Mouse (Mus musculus) heart, embryonic 13.5 days (tissue): ENCODE results near the gene Cyp2d11. TPM values are rescaled to one million over a fixed set of nuclear protein-coding genes. Genes with fewer than 3 reads are reported as not detected.
A peak's percentile ranks its signal among the peaks of the same experiment; 100 is the strongest.

Experiments used
- ATAC-seq: fragments of 200-750 bp; cut with Nextera tagmentation; 2 replicates; pipeline ENCODE4 v1.8.0; 2017; ENCODE audit warnings: moderate TSS enrichment; ENCODE audit not compliant: insufficient number of reproducible peaks, low FRiP score, low TSS enrichment; ENCODE audit errors: extremely low read depth
- H3K27ac ChIP-seq: fragments of 300-500 bp; sonication (generic); replicated peaks from 2 replicates; pipeline ENCODE4 v1.5.1; 2015; ENCODE audit warnings: moderate library complexity, mild to moderate bottlenecking, inconsistent platforms
- H3K27me3 ChIP-seq: fragments of 300-500 bp; sonication (generic); replicated peaks from 2 replicates; pipeline ENCODE4 v1.6.1; 2015; ENCODE audit warnings: mild to moderate bottlenecking, inconsistent platforms
- H3K36me3 ChIP-seq: fragments of 300-500 bp; sonication (generic); 2 replicates; pipeline ENCODE4 v1.6.1; 2015; ENCODE audit warnings: mild to moderate bottlenecking, inconsistent platforms
- H3K4me1 ChIP-seq: fragments of 300-500 bp; sonication (generic); 2 replicates; pipeline ENCODE4 v1.6.1; 2015; ENCODE audit warnings: inconsistent platforms
- H3K4me2 ChIP-seq: fragments of 300-500 bp; sonication (generic); 2 replicates; pipeline ENCODE4 v1.6.1; 2015; ENCODE audit warnings: inconsistent platforms, mild to moderate bottlenecking, moderate library complexity
- H3K4me3 ChIP-seq: fragments of 300-500 bp; sonication (generic); 2 replicates; pipeline ENCODE4 v1.5.1; 2015; ENCODE audit warnings: moderate library complexity, mild to moderate bottlenecking, inconsistent platforms
- H3K9ac ChIP-seq: fragments of 300-500 bp; sonication (generic); 2 replicates; pipeline ENCODE4 v1.6.1; 2015; ENCODE audit warnings: inconsistent platforms, mild to moderate bottlenecking, moderate library complexity
- H3K9me3 ChIP-seq: fragments of 300-500 bp; sonication (generic); 2 replicates; pipeline ENCODE4 v1.6.1; 2016; ENCODE audit warnings: inconsistent platforms
- WGBS: fragments of 180-500 bp; shearing (Covaris S2); methylation state at CpG from one replicate; pipeline ENCODE4 v1.1.7; 2015; ENCODE audit warnings: mixed read lengths; 5-methylcytosine and 5-hydroxymethylcytosine counted together
- polyA plus RNA-seq: library from polyadenylated mRNA; unstranded; fragments of >200 nt; fragmentation: Nextera tagmentation; extraction: Ambion mirVana; gene quantifications from 2 replicates; pipeline ENCODE4 v1.2.1, GENCODE M21; 2015

Gene Cyp2d11
- polyA plus RNA-seq, 1 experiment from 2014 or later = not detected

DNA sequence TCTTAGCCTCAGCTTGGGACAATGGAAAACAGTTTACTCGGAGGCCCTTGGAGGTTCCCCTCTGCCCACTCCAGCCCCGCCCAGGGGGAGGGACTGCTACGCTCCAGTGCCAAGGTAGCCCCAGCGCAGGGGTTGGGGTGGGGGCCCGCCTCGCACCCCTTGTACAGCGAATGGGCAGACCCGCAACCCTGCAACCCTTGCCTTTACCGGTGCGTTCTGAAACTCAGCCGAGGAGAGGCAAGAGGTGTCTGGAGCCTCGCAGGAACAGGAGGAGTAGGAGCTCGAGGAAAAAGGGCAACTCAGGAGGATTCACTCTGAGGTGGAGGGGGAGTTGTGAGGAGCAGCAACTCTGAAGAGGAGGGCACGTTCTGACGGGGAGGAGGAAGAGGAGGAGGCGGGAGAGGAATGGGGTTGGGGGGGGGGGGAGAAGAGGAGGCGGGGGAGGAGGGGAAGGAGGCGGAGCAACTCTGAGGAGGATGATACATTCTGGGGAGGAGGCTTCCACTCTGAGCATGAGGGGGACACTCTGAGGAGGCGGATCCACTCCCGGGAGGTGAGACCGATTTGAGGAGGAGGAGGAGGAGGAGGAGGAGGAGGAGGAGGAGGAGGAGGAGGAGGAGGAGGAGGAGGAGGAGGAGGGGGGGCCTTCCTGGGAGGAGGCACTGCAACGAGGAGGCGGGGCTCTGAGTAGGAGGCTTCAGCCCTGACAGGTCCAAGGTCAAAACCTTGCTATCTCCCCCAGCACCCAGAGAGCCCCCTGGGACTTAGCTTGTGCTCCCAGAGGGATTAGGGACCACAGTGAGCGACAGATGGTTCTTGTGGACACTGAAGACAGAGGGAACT, 13.7 kb downstream of the Cyp2d11 start, which contains the start of gene Cyp2d22:
Cyp2d22 (minus strand) TSS at position 390 of the 843 bp plus-strand sequence.
- Histone ChIP-seq H3K4me2 (peak within 1 kb of the TSS; percentile 75), H3K27me3 (no peaks in the 10 kb centered on the region), H3K4me3 (peak within 1 kb of the TSS; percentile 56), H3K4me1 (peaks cover 52% of the 10 kb centered on the region), H3K9ac (peak within 1 kb of the TSS; percentile 80), H3K9me3 (no peaks in the 10 kb centered on the region), H3K27ac (peak within 1 kb of the TSS; percentile 75), H3K36me3 (no peaks in the 10 kb centered on the region)
- ATAC-seq = peak; percentile 77
- WGBS = 1% methylated on average over 18 of the region's 24 CpGs

DNA sequence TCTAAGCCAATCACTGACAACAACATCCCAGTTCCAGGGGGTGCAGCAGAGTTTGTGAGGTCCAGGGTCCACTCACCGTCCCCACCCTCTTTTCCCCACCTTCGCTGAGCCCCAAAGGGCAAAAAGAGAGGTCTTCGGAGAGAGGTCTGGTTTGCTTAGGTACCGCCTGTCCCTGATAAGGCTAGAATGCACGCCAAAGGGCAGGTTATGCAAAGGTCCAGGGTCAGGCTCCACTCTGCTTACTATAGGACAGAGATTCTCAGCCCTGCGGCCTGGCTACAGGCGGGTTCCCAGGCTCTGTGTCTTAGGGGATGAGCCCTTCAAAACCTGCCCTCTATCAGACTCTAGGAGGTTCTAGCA, 14.3 kb downstream of the Cyp2d11 start:
- 10% methylated on average over 7 of the region's 7 CpGs for WGBS
- ATAC-seq = no peak
- no peaks in the 10 kb centered on the region for H3K9me3 ChIP-seq

DNA sequence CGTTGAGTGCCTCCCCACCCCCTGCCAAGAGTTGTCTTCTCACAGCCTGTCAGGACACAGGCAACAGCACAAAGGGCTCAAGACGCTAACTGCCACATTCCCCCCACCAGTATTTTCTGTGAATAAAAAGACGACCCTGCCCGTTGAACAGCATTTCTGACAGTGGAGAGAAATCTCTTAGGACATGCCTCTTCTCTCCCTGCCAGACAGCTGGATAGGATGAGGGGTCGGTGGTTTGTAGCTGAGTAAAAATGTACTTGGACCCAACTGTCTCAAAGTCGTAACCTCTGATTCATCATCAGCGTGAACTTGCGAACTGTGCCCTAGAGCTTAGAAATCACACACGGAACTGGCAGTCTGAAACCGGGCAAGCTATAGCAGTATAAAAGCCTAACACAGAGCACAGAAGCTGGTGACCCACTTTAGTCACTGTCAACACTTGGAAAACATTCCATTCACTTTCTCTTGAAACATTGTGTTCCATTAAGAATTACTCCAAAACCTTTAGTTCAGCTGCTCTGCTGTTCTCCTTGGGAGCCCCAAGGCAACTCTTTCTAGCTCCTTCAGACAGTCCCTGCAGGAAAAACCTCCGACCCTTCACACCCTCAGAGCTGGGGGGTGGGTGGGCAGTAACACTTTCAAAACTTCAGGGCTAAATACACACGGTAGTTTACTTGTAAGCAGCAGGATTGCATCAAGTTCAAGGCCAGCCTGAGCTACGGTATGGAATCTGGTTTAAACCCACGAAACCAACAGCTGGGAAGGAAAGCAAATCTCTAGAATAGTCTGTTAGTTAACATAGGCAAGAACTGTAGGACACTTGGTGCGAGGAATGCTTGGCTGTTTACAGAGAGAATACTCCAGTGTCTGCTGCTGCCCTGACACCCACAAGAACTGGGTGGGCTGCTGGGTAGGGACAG, 15.3 kb downstream of the Cyp2d11 start:
- Histone ChIP-seq H3K4me3 (peak overlapping the region; percentile 56), H3K9me3 (no peaks in the 10 kb centered on the region), H3K4me1 (peaks cover 52% of the 10 kb centered on the region), H3K27me3 (no peaks in the 10 kb centered on the region), H3K9ac (peak overlapping the region; percentile 62), H3K36me3 (no peaks in the 10 kb centered on the region), H3K27ac (peak overlapping the region; percentile 75), H3K4me2 (peak overlapping the region; percentile 75)
- 44% methylated on average over 15 of the region's 15 CpGs for WGBS
- no peak for ATAC-seq

More for the DNA sequence above, 14.3 kb downstream of the Cyp2d11 start:
- Histone ChIP-seq H3K36me3 (no peaks in the 10 kb centered on the region), H3K9ac (peak overlapping the region; percentile 80), H3K4me2 (peak overlapping the region; percentile 75), H3K4me1 (peaks cover 52% of the 10 kb centered on the region), H3K27ac (peak overlapping the region; percentile 75), H3K4me3 (peak overlapping the region; percentile 56), H3K27me3 (no peaks in the 10 kb centered on the region)

DNA sequence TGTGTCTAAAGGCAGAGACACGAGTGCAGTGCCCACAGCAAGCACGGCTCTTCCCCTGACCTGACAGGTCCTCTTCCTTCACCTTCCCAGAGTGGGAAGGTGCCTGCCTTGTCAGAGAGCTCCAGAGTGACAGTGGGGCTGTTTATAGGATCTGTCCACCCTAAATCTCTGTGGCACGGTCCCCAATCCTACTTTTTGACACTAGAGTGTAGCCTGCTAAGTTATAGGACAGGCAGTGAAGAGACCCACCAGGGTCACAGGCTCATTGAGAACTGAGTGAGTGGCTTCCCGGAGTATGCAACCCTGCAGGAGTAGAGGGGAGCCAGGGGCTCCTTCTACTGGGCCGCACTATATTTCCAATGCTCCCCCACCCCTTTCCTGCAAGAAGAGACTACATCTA, 16.1 kb downstream of the Cyp2d11 start:
- H3K9me3 ChIP-seq = no peaks in the 10 kb centered on the region
- H3K9ac ChIP-seq = no peak overlapping the region
- WGBS = 63% methylated on average over 5 of the region's 5 CpGs
- H3K4me2 ChIP-seq = peak overlapping the region; percentile 75; the same call in 1 of the 2 replicates
- peaks cover 52% of the 10 kb centered on the region for H3K4me1 ChIP-seq
- no peak for ATAC-seq
- H3K27ac ChIP-seq = peak overlapping the region; percentile 75
- H3K27me3 ChIP-seq = no peaks in the 10 kb centered on the region
- H3K36me3 ChIP-seq = 0 out of 2 replicates have a peak, but pooled peaks cover 4% of the 10 kb centered on the region
- no peak overlapping the region for H3K4me3 ChIP-seq

DNA sequence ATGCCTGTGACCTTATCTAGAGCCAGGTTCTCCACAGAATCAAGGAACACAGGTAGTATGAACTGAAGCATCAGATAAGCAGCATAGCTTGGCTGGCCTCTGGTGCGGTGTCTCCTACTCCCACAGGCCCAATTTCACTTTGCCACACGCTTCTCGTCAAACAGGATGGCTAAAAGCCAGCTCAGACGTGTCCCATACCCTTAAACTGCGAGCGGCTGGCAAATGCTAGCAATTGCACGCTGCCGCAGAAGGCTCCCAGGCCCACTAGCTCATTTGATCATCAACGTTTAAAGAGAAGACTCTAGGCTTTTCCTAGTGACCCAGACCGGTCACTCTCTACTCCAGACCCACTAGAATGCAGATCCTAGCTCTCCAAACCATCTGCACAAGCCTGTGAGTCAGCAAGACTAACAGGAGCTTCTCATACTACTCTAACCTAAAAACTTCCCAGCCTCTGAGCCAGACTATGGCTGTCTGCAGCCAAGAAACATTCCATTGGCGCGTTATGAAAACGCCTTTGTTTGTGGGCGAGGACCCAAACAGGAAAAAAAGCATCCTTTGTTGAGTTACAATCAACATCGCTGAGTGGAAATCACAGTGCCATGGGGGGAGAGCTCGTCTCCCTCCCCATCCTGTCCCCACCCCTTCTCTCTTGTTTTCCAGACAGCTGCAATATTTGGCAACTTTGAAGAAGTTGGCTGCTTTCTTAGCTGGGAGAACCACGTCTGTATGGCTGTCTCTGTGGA, 17.3 kb downstream of the Cyp2d11 start:
- peak overlapping the region; percentile 65 for H3K27ac ChIP-seq
- H3K4me3 ChIP-seq = no peak overlapping the region
- H3K4me1 ChIP-seq = peaks cover 52% of the 10 kb centered on the region
- ATAC-seq = no peak
- H3K4me2 ChIP-seq = no peak overlapping the region
- peak overlapping the region; percentile 28; the same call in 1 of the 2 replicates for H3K9ac ChIP-seq
- no peaks in the 10 kb centered on the region for H3K9me3 ChIP-seq
- no peaks in the 10 kb centered on the region for H3K27me3 ChIP-seq
- H3K36me3 ChIP-seq = 0 out of 2 replicates have a peak, but pooled peaks cover 5% of the 10 kb centered on the region
- WGBS = 62% methylated on average over 17 of the region's 17 CpGs

DNA sequence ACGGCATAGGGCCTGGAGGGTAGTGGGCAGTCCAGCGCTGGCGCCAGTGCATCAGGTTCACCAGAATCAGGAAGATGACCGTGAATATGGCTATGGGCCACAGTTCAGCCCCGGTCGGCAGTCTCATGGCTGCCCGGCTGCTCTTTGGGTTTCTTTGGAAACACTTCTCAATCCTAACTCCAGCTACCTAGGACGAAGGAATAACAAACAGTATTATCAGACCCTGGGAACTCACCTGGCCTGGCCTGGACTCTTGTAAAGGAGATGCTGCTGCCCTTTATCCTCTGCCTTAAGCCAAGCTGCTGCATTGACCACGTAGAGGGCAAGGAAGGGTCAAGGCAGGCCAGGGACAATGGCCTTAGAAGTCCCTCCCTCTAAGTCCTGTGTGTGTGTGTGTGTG, 18.0 kb downstream of the Cyp2d11 start:
- H3K4me1 ChIP-seq = peaks cover 48% of the 10 kb centered on the region
- no peaks in the 10 kb centered on the region for H3K27me3 ChIP-seq
- H3K27ac ChIP-seq = peak overlapping the region; percentile 65; the same call in 1 of the 2 replicates
- H3K9me3 ChIP-seq = no peaks in the 10 kb centered on the region
- peak overlapping the region; percentile 28; the same call in 1 of the 2 replicates for H3K9ac ChIP-seq
- 0 out of 2 replicates have a peak, but pooled peaks cover 5% of the 10 kb centered on the region for H3K36me3 ChIP-seq
- no peak overlapping the region for H3K4me3 ChIP-seq
- no peak for ATAC-seq
- WGBS = 86% methylated on average over 9 of the region's 9 CpGs
- no peak overlapping the region for H3K4me2 ChIP-seq

DNA sequence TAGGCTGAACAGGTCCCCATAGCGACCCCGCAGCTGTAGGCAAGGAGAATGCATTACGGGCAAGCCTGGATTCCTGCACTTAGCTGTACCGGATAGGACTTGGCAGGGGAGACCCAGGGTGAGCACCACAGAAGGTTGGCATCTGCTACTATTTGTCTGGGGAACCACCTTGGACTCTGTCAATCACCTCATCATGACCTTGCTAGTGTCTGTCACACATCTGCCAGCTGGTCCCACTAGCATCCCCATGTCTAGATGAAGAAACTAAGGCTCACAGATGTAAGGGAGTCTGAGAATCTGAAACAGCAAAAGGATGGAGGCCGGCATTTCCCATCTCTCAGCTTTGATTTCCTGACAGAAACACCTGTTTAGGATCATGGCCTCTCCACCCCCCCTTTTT, 19.4 kb downstream of the Cyp2d11 start:
- Histone ChIP-seq H3K36me3 (0 out of 2 replicates have a peak, but pooled peaks cover 5% of the 10 kb centered on the region), H3K27me3 (no peaks in the 10 kb centered on the region), H3K27ac (no peak overlapping the region), H3K4me1 (peaks cover 38% of the 10 kb centered on the region), H3K4me3 (no peak overlapping the region), H3K4me2 (no peak overlapping the region), H3K9ac (no peak overlapping the region), H3K9me3 (no peaks in the 10 kb centered on the region)
- ATAC-seq = no peak
- WGBS = 82% methylated on average over 5 of the region's 5 CpGs

DNA sequence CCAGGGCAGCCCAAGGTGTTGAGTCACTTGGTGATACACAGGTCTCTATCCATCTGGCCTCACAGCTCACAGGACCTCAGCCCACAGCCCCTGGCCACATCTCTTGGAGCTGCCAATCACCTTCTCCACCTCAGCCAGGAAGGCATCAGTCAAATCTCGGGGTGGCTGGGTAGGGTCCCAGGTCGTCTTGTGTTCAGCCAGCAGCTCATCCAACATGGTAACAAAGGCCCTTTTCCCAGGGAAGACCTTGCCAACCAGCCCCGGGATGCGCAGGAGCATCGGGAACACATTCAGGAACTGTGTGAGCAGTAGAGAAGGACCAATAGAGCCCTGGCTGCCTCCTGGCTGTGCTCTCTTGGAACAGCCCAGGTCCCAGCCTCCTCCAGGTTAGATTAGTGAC, 20.8 kb downstream of the Cyp2d11 start:
- 0 out of 2 replicates have a peak, but pooled peaks cover 5% of the 10 kb centered on the region for H3K36me3 ChIP-seq
- H3K9ac ChIP-seq = no peak overlapping the region
- 76% methylated on average over 5 of the region's 5 CpGs for WGBS
- no peak for ATAC-seq
- H3K27ac ChIP-seq = no peak overlapping the region
- H3K27me3 ChIP-seq = no peaks in the 10 kb centered on the region
- H3K4me3 ChIP-seq = no peak overlapping the region
- peaks cover 30% of the 10 kb centered on the region for H3K4me1 ChIP-seq
- no peak overlapping the region for H3K4me2 ChIP-seq
- H3K9me3 ChIP-seq = no peaks in the 10 kb centered on the region

DNA sequence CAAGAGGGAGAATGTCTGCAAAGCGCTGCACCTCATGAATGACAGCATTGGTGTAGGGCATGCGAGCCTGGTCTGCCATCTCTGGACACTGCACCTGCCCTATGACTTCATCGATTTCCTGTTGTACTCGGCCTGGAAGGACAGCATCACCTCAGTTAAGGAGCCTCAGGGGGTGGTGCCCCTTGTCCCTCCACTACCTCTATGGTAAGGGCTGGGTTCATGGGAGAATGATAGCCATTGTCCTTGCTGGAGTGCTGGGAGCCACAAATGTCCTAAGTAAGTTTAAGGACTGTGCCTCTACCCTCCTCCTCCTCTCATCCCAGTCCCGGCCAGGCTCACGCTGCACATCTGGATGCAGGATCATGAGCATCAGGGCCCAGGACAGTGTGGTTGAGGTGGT, 21.4 kb downstream of the Cyp2d11 start:
- Histone ChIP-seq H3K4me1 (peaks cover 25% of the 10 kb centered on the region), H3K36me3 (0 out of 2 replicates have a peak, but pooled peaks cover 5% of the 10 kb centered on the region), H3K9ac (no peak overlapping the region), H3K4me3 (no peak overlapping the region), H3K9me3 (no peaks in the 10 kb centered on the region), H3K27me3 (no peaks in the 10 kb centered on the region), H3K4me2 (no peak overlapping the region), H3K27ac (no peak overlapping the region)
- no peak for ATAC-seq
- 87% methylated on average over 6 of the region's 6 CpGs for WGBS

DNA sequence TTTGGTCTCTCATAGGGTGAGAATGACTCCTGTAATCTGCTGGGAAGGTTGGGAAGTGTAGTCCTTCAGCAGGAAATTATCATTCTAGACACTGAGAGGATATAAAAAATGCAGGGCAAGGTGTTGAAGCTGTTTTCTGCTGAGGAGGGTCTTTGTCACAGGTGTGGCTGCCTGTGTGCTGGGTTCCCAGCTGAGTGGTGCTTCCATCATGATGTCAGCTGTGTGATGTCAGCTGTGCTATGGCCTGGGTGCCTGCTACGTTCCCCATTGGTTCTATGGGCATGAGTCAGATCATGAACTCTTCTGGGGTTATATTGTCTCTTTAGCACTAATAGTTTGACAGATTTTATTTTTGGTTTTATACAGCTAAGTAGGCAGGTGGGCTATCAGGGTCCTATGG, 25.0 kb downstream of the Cyp2d11 start:
- Histone ChIP-seq H3K36me3 (0 out of 2 replicates have a peak, but pooled peaks cover 5% of the 10 kb centered on the region), H3K27me3 (no peaks in the 10 kb centered on the region), H3K27ac (no peak overlapping the region), H3K4me2 (no peak overlapping the region), H3K4me1 (peaks cover 7% of the 10 kb centered on the region; the same call in 1 of the 2 replicates), H3K9me3 (no peaks in the 10 kb centered on the region), H3K4me3 (no peak overlapping the region), H3K9ac (no peak overlapping the region)
- WGBS = 75% methylated on average over 1 of the region's 1 CpGs
- no peak for ATAC-seq
